Mouse (Mus musculus) frontal cortex, adult (tissue): ENCODE results near the gene Aste1.

Experiments
- ATAC-seq: cut with Nextera tagmentation; 2 replicates; pipeline ENCODE4 v1.9.2; 2017; ENCODE audit warnings: mild to moderate bottlenecking, moderate library complexity, mixed read lengths; ENCODE audit not compliant: low TSS enrichment

The Aste1 gene

DNA sequence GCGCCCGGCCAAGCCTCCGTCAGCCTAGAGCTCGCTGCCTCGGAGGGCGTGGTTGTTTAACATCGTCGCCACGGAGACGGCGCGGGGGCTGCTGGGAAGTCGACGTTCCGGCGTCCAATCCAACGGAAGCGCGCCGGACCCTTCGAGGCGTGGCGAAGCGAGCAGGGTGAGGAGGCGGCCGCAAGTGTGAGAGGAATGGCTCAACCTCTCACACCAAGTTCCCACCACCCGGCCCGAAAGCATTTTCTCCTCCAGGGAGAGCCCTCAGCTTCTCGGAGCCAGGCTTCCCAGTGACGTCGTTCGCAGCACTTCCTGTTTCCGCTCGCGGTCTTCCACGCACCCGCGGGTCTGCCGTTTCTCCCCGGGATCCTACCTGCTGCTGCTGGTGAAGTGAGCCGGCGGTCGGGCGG is at the start of gene Aste1, which contains the start of gene Nek11:
TSS of gene Aste1 (plus strand) at position 175 of the 410 bp plus-strand sequence.
TSS of gene Nek11 (minus strand) at position 307 of the 410 bp plus-strand sequence.
- ATAC-seq = peak; percentile 92

GRCm38 (mm10) chr9:105348242-105349031 is 46.8 kb upstream of the Aste1 start:
- ATAC-seq = no peak

- 0 out of 2 replicates have a peak, but pooled peaks have one; percentile 38 for ATAC-seq
Observed at GRCm38 (mm10) chr9:105349034-105349433, 46.2 kb upstream of the Aste1 start.

GRCm38 (mm10) chr9:105362181-105362580 is 33.0 kb upstream of the Aste1 start:
- ATAC-seq = no peak

- ATAC-seq = no peak
Observed at GRCm38 (mm10) chr9:105363520-105364231, 31.5 kb upstream of the Aste1 start.

- no peak for ATAC-seq
Observed at GRCm38 (mm10) chr9:105366199-105366598, 29.0 kb upstream of the Aste1 start.

- peak; percentile 69; the same call in 1 of the 2 replicates for ATAC-seq
Observed at GRCm38 (mm10) chr9:105368605-105369004, 26.6 kb upstream of the Aste1 start.

DNA sequence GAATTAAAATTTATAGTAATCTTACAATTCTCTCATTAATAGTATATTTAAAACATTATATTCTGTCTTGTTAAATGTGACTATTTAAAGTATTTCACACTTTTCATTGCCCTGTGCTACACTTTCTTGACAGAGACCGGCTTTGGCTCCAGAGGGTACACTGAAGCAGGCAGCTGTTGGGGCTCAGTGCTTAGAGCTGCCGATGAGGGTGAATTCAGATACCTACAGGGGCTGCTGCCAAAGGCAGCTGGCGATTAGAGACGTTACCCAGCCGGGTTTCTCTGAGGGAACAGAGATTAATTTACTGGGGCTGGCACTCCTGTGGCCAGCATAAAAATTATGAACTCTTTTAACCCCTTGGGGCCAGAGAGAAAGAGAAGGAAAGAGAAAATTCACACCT is 20.8 kb upstream of the Aste1 start:
- no peak for ATAC-seq

GRCm38 (mm10) chr9:105376411-105376810 is 18.8 kb upstream of the Aste1 start:
- ATAC-seq = 0 out of 2 replicates have a peak, but pooled peaks have one; percentile 32

DNA sequence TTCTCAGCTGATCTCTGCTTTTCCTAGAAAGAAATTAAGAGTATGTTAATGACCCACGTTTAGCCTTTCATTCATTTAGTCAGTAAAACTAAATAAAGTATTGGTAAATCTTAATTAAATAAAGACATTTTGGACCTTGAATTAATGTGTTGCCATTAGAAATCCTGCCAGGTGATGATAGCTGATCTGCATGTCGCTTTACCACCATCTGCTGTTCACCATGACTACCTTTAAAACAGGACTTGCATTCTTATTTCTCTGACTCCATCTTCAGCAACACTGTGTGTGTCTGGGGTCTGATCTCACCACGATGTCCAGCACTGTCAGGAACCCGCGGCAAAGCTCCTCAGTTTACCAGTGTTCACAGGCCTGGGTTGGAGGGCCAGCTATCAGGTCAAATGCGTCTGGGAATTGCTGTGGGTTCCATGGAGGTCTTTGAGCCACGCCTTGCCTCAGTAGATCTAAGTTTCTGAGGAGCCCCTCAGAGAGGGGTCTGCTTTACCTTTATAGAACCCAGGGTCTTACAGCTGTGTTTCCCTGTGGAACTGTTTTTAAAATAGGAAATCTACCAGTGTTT is 18.1 kb upstream of the Aste1 start:
- peak; percentile 70; the same call in 1 of the 2 replicates for ATAC-seq

DNA sequence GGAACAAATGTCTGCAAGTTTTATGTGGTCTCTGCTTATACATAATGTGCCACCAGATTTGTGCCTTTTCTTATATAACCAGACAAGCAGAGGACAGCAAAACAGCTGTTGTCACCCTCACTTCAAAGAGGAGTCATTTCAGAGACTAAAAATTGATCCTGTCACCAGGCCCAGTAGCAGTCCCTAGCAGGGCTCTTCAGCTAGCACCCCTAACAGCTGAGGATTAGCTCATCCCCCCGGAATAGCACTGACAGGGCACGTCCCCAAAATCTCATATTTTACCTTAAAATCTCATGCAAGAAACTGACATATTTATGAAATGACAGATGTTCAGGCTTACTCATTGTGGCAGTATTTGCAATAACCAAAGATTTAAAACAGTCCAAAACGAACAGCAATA is 17.6 kb upstream of the Aste1 start:
- ATAC-seq = peak; percentile 85

- ATAC-seq = no peak
Observed at GRCm38 (mm10) chr9:105379533-105380145, 15.6 kb upstream of the Aste1 start.

DNA sequence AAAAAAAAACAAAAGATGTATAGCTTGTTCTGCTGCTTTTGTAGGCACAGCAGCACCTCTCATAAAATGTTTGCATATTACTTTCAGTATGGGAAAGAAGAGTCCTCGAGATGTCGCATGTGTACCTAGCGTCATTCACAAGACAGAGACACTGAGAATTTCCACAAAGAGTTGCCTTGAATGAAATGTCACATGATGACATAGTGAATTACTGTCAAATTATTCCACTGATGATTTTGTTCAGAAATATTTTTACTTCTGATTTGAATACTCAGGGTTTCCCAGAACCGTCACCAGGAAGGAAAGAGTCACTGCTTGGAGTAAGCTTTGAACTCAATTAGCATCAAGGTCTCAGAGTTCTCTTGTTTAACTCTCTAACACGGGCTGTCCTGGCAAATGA is 7.8 kb upstream of the Aste1 start:
- ATAC-seq = no peak

DNA sequence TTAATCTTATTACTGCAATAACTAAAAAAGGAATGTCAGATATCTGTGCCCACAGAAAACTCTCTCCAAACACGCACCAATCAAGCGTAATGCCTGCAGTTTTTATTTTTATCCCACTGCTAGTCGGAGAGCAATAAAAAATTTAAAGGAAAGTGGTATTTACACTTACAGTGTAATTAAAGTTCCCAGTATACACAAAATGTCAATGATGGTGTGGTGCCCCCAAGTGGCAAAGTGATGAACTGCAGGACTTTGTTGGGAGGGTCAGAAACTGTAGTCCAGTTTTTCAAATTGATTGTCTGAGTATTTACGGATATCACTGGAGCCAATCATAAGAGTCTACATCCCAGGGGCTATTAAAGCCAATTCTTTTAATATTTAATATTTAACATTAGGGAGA is 5.9 kb upstream of the Aste1 start:
- 0 out of 2 replicates have a peak, but pooled peaks have one; percentile 17 for ATAC-seq

DNA sequence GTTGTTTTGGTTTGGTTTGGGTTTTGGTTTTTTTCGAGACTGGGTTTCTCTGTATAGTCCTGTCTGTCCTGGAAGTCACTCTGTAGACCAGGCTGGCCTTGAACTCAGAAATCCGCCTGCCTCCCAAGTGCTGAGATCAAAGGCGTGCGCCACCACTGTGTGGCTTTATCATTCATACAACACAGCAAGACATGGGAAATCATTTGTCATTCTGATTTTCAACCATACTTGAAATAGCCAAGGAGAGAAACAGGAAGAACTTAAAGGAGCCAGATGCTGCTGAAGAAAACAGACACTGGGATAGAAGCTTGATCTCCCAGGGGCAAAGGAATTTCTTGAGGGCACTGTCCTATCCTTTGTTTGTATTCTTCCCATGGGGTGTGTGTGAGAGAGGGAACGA is 4.6 kb upstream of the Aste1 start:
- no peak for ATAC-seq

GRCm38 (mm10) chr9:105394720-105395119 is 472 bp upstream of the Aste1 start:
- no peak for ATAC-seq

DNA sequence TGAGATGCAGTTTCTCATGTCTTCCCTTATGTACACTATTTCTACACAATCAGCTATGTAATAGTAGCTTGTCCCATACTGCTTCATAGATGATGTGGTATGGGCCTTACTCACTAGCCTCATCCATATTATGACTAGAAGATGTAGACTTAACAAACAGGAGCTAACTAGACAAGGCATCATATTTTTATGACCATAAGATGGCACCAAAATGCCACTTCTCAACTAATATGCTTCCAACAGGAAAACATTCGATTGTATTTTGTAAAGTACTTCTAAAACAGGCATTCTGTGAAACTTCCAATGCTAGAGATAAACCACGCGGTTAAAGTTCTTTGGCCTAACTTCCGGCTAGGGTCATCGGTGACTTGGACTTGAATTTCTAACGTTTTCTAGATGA is 13.4 kb downstream of the Aste1 start:
- no peak for ATAC-seq

DNA sequence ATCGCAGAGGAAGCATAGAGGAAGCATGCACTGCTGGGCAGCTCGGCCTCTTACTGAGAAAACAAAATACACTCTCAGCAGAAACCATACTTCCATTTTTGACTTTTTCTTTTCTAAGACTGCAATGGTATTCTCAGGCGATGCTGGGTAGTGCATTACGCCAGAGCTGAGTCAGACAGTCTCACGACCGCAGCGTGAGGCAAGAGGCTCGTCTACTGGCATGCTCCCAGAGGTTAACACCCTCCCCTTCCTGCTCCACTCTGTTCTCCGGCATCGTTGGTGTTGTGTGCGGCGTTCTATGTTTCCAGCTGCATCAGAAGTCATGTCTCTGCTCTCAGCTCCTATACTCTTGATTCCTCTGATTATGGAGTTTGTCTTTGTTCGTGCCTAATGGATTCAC is 63.8 kb downstream of the Aste1 start:
- peak; percentile 60; the same call in 1 of the 2 replicates for ATAC-seq

- ATAC-seq = peak; percentile 70; the same call in 1 of the 2 replicates
Observed at GRCm38 (mm10) chr9:105461496-105461895, 66.3 kb downstream of the Aste1 start.
